Mouse (Mus musculus): ENCODE measurements at regions not wholly inside any gene's neighbourhood (a gene's known extent, or its start where the extent isn't known, plus 50 kb on each side); places are given as distances from the start of the nearest gene placed in this dataset.
A peak's percentile ranks its signal among the peaks of the same experiment; 100 is the strongest.

- 96% methylated on average over 3 of the region's 3 CpGs for WGBS
- H3K4me1 ChIP-seq (replicated peaks; ENCODE audit: control insufficient read depth, insufficient read depth, low read length) = peaks cover 6% of the 10 kb centered on the region
- no peak overlapping the region for H3K4me3 ChIP-seq (ENCODE audit: control insufficient read depth, insufficient read depth, low read length)
- no peaks in the 10 kb centered on the region for H3K36me3 ChIP-seq (ENCODE audit: control insufficient read depth, insufficient read depth, low read length)
- no peak overlapping the region for H3K27ac ChIP-seq (ENCODE audit: control insufficient read depth, insufficient read depth, low read length)
- H3K27me3 ChIP-seq (ENCODE audit: control insufficient read depth, insufficient read depth, low read length) = no peaks in the 10 kb centered on the region
- DNase-seq = no peak
- TF ChIP-seq CTCF (IDR thresholded peaks at IDR 0.05; ENCODE audit: borderline replicate concordance, control insufficient read depth, extremely low read depth, insufficient read depth, low read length, poor library complexity) (no peak), POLR2A (IDR thresholded peaks at IDR 0.05; ENCODE audit: control insufficient read depth, extremely low read depth, insufficient read depth, low read length, poor library complexity) (no peak)
Observed at GRCm38 (mm10) chr1:92308537-92308936, 113.0 kb upstream of the Hdac4 start.

GRCm38 (mm10) chr1:92306042-92306441 is 110.5 kb upstream of the Hdac4 start:
- Histone ChIP-seq H3K27ac (ENCODE audit: control insufficient read depth, insufficient read depth, low read length) (no peak overlapping the region), H3K4me1 (replicated peaks; ENCODE audit: control insufficient read depth, insufficient read depth, low read length) (peaks cover 11% of the 10 kb centered on the region), H3K4me3 (ENCODE audit: control insufficient read depth, insufficient read depth, low read length) (no peak overlapping the region), H3K36me3 (ENCODE audit: control insufficient read depth, insufficient read depth, low read length) (no peaks in the 10 kb centered on the region), H3K27me3 (ENCODE audit: control insufficient read depth, insufficient read depth, low read length) (no peaks in the 10 kb centered on the region)
- 34% methylated on average over 4 of the region's 4 CpGs for WGBS
- no peak for DNase-seq
- no peak for TF ChIP-seq POLR2A (IDR thresholded peaks at IDR 0.05; ENCODE audit: control insufficient read depth, extremely low read depth, insufficient read depth, low read length, poor library complexity)
- no peak for TF ChIP-seq CTCF (IDR thresholded peaks at IDR 0.05; ENCODE audit: borderline replicate concordance, control insufficient read depth, extremely low read depth, insufficient read depth, low read length, poor library complexity)

- no peaks in the 10 kb centered on the region for H3K36me3 ChIP-seq (ENCODE audit: control insufficient read depth, insufficient read depth, low read length)
- H3K27me3 ChIP-seq (ENCODE audit: control insufficient read depth, insufficient read depth, low read length) = no peaks in the 10 kb centered on the region
- H3K27ac ChIP-seq (ENCODE audit: control insufficient read depth, insufficient read depth, low read length) = peak overlapping the region; percentile 79
- H3K4me1 ChIP-seq (replicated peaks; ENCODE audit: control insufficient read depth, insufficient read depth, low read length) = peaks cover 23% of the 10 kb centered on the region
- WGBS = 18% methylated on average over 7 of the region's 7 CpGs
- DNase-seq = peak; percentile 39
- TF ChIP-seq CTCF (IDR thresholded peaks at IDR 0.05; ENCODE audit: borderline replicate concordance, control insufficient read depth, extremely low read depth, insufficient read depth, low read length, poor library complexity) (no peak), POLR2A (IDR thresholded peaks at IDR 0.05; ENCODE audit: control insufficient read depth, extremely low read depth, insufficient read depth, low read length, poor library complexity) (no peak)
- H3K4me3 ChIP-seq (ENCODE audit: control insufficient read depth, insufficient read depth, low read length) = no peak overlapping the region
Observed at GRCm38 (mm10) chr1:92299041-92299440, 103.5 kb upstream of the Hdac4 start.

- TF ChIP-seq CTCF (IDR thresholded peaks at IDR 0.05; ENCODE audit: borderline replicate concordance, control insufficient read depth, extremely low read depth, insufficient read depth, low read length, poor library complexity) = no peak
- TF ChIP-seq POLR2A (IDR thresholded peaks at IDR 0.05; ENCODE audit: control insufficient read depth, extremely low read depth, insufficient read depth, low read length, poor library complexity) = no peak
- DNase-seq = no peak
- WGBS = 96% methylated on average over 7 of the region's 7 CpGs
- H3K4me1 ChIP-seq (replicated peaks; ENCODE audit: control insufficient read depth, insufficient read depth, low read length) = no peaks in the 10 kb centered on the region; the same call in 1 of the 2 replicates
- no peak overlapping the region for H3K27ac ChIP-seq (ENCODE audit: control insufficient read depth, insufficient read depth, low read length)
- no peaks in the 10 kb centered on the region for H3K27me3 ChIP-seq (ENCODE audit: control insufficient read depth, insufficient read depth, low read length)
- H3K4me3 ChIP-seq (ENCODE audit: control insufficient read depth, insufficient read depth, low read length) = no peak overlapping the region
- H3K36me3 ChIP-seq (ENCODE audit: control insufficient read depth, insufficient read depth, low read length) = no peaks in the 10 kb centered on the region
Observed at GRCm38 (mm10) chr1:92292681-92293380, 97.3 kb upstream of the Hdac4 start.

GRCm38 (mm10) chr1:92286966-92287342 is 91.5 kb upstream of the Hdac4 start:
- Histone ChIP-seq H3K27ac (ENCODE audit: control insufficient read depth, insufficient read depth, low read length) (no peak overlapping the region), H3K4me1 (replicated peaks; ENCODE audit: control insufficient read depth, insufficient read depth, low read length) (peaks cover 7% of the 10 kb centered on the region), H3K4me3 (ENCODE audit: control insufficient read depth, insufficient read depth, low read length) (no peak overlapping the region), H3K36me3 (ENCODE audit: control insufficient read depth, insufficient read depth, low read length) (no peaks in the 10 kb centered on the region), H3K27me3 (ENCODE audit: control insufficient read depth, insufficient read depth, low read length) (no peaks in the 10 kb centered on the region)
- TF ChIP-seq CTCF (IDR thresholded peaks at IDR 0.05; ENCODE audit: borderline replicate concordance, control insufficient read depth, extremely low read depth, insufficient read depth, low read length, poor library complexity) (no peak), POLR2A (IDR thresholded peaks at IDR 0.05; ENCODE audit: control insufficient read depth, extremely low read depth, insufficient read depth, low read length, poor library complexity) (no peak)
- WGBS = 96% methylated on average over 1 of the region's 1 CpGs
- no peak for DNase-seq

GRCm38 (mm10) chr1:92286013-92286965 is 90.8 kb upstream of the Hdac4 start:
- Histone ChIP-seq H3K36me3 (ENCODE audit: control insufficient read depth, insufficient read depth, low read length) (no peaks in the 10 kb centered on the region), H3K4me3 (ENCODE audit: control insufficient read depth, insufficient read depth, low read length) (no peak overlapping the region), H3K27ac (ENCODE audit: control insufficient read depth, insufficient read depth, low read length) (no peak overlapping the region), H3K27me3 (ENCODE audit: control insufficient read depth, insufficient read depth, low read length) (no peaks in the 10 kb centered on the region), H3K4me1 (replicated peaks; ENCODE audit: control insufficient read depth, insufficient read depth, low read length) (peaks cover 7% of the 10 kb centered on the region)
- DNase-seq = no peak
- 94% methylated on average over 21 of the region's 21 CpGs for WGBS
- TF ChIP-seq POLR2A (IDR thresholded peaks at IDR 0.05; ENCODE audit: control insufficient read depth, extremely low read depth, insufficient read depth, low read length, poor library complexity) = no peak
- no peak for TF ChIP-seq CTCF (IDR thresholded peaks at IDR 0.05; ENCODE audit: borderline replicate concordance, control insufficient read depth, extremely low read depth, insufficient read depth, low read length, poor library complexity)

Measured in thymus, adult 2 months (tissue).